Mouse (Mus musculus): Measurements from ENCODE around the gene Cpa1. TPM values are rescaled to one million over a fixed set of nuclear protein-coding genes. Genes with fewer than 3 reads are reported as not detected.

Cpa1 gene
- 0.88 TPM for polyA plus RNA-seq (2014; fragmentation: Illumina TruSeq; extraction: RNeasy Lipid Tissue Mini Kit (QIAGEN cat#74804))

GRCm38 (mm10) chr6:30638674-30639268 lies at the start of gene Cpa1:
Gene Cpa1 (plus strand): TSS chr6:30639218.

GRCm38 (mm10) chr6:30610710-30611109 lies 28.3 kb upstream of the Cpa1 start, which contains the start of gene Cpa5:
Gene Cpa5 (plus strand): TSS chr6:30611010.

GRCm38 (mm10) chr6:30693350-30693991 lies 54.5 kb downstream of the Cpa1 start, which contains the start of gene Cep41:
Gene Cep41 (minus strand): TSS chr6:30693749.

Other genes with a start within 250 kb of the Cpa1 start
- 4.2 TPM for gene Zc3hc1, start 248.2 kb upstream of the Cpa1 start, polyA plus RNA-seq (2014; fragmentation: Illumina TruSeq; extraction: RNeasy Lipid Tissue Mini Kit (QIAGEN cat#74804))
- gene Klhdc10, start 237.3 kb upstream of the Cpa1 start, polyA plus RNA-seq (2014; fragmentation: Illumina TruSeq; extraction: RNeasy Lipid Tissue Mini Kit (QIAGEN cat#74804)) = 57.8 TPM
- gene Tmem209, start 129.4 kb upstream of the Cpa1 start, polyA plus RNA-seq (2014; fragmentation: Illumina TruSeq; extraction: RNeasy Lipid Tissue Mini Kit (QIAGEN cat#74804)) = 97.8 TPM
- 0.34 TPM for gene Ssmem1, start 129.4 kb upstream of the Cpa1 start, polyA plus RNA-seq (2014; fragmentation: Illumina TruSeq; extraction: RNeasy Lipid Tissue Mini Kit (QIAGEN cat#74804))
- gene Cpa2, start 97.6 kb upstream of the Cpa1 start, polyA plus RNA-seq (2014; fragmentation: Illumina TruSeq; extraction: RNeasy Lipid Tissue Mini Kit (QIAGEN cat#74804)) = 1.8 TPM
- gene Cpa4, start 70.8 kb upstream of the Cpa1 start, polyA plus RNA-seq (2014; fragmentation: Illumina TruSeq; extraction: RNeasy Lipid Tissue Mini Kit (QIAGEN cat#74804)) = not detected
- not detected for gene Cpa5, start 28.2 kb upstream of the Cpa1 start, polyA plus RNA-seq (2014; fragmentation: Illumina TruSeq; extraction: RNeasy Lipid Tissue Mini Kit (QIAGEN cat#74804))
- 18.6 TPM for gene Cep41, start 54.5 kb downstream of the Cpa1 start, polyA plus RNA-seq (2014; fragmentation: Illumina TruSeq; extraction: RNeasy Lipid Tissue Mini Kit (QIAGEN cat#74804))
- 38.5 TPM for gene Mest, start 84.3 kb downstream of the Cpa1 start, polyA plus RNA-seq (2014; fragmentation: Illumina TruSeq; extraction: RNeasy Lipid Tissue Mini Kit (QIAGEN cat#74804))

Data from ovary, adult 10 weeks (tissue).